Mouse (Mus musculus) stomach, embryonic 14.5 days (tissue): Measurements from ENCODE around the gene St3gal5. TPM values are rescaled to one million over a fixed set of nuclear protein-coding genes. Genes with fewer than 3 reads are reported as not detected.

Experiments used
- ATAC-seq: fragments of 200-750 bp; cut with Nextera tagmentation; 2 replicates; pipeline ENCODE4 v1.8.0; 2017; ENCODE audit warnings: low read depth, moderate TSS enrichment; ENCODE audit not compliant: insufficient number of reproducible peaks, insufficient read depth, low FRiP score
- H3K27ac ChIP-seq: fragments of 300-500 bp; sonication (generic); 2 replicates; pipeline ENCODE4 v1.5.1; 2014; ENCODE audit warnings: mild to moderate bottlenecking, low read length, moderate library complexity, mixed read lengths
- H3K27me3 ChIP-seq: fragments of 300-500 bp; sonication (generic); 2 replicates; pipeline ENCODE4 v1.6.1; 2014; ENCODE audit warnings: low read length, control low read depth, mixed read lengths; ENCODE audit not compliant: control insufficient read depth, insufficient read depth
- H3K36me3 ChIP-seq: fragments of 300-500 bp; sonication (generic); 2 replicates; pipeline ENCODE4 v1.6.1; 2014; ENCODE audit warnings: mild to moderate bottlenecking, control low read depth, low read length, moderate library complexity, mixed read lengths; ENCODE audit not compliant: control insufficient read depth, insufficient read depth
- H3K4me1 ChIP-seq: fragments of 300-500 bp; sonication (generic); 2 replicates; pipeline ENCODE4 v1.6.1; 2014; ENCODE audit warnings: low read length, control low read depth, mixed read lengths; ENCODE audit not compliant: control insufficient read depth, insufficient read depth
- H3K4me2 ChIP-seq: fragments of 300-500 bp; sonication (generic); replicated peaks from 2 replicates; pipeline ENCODE4 v1.6.1; 2014; ENCODE audit warnings: low read depth, low read length, control low read depth
- H3K4me3 ChIP-seq: fragments of 300-500 bp; sonication (generic); 2 replicates; pipeline ENCODE4 v1.5.1; 2014; ENCODE audit warnings: low read depth, low read length, control low read depth
- H3K9ac ChIP-seq: fragments of 300-500 bp; sonication (generic); replicated peaks from 2 replicates; pipeline ENCODE4 v1.6.1; 2014; ENCODE audit warnings: low read depth, mild to moderate bottlenecking, control low read depth, low read length, moderate library complexity, mixed read lengths
- H3K9me3 ChIP-seq: fragments of 300-500 bp; sonication (generic); 2 replicates; pipeline ENCODE4 v1.6.1; 2016; ENCODE audit warnings: low read depth, low read length, control low read depth; ENCODE audit not compliant: control insufficient read depth
- WGBS: fragments of 180-500 bp; shearing (Covaris S2); extraction: QIAGEN DNeasy Blood & Tissue Kit; methylation state at CpG from one replicate; pipeline ENCODE4 v1.1.7; 2014; 5-methylcytosine and 5-hydroxymethylcytosine counted together
- polyA plus RNA-seq: library from polyadenylated mRNA; unstranded; fragments of >200 nt; fragmentation: Nextera tagmentation; extraction: Ambion mirVana; gene quantifications from 2 replicates; pipeline ENCODE4 v1.2.1, GENCODE M21; 2014

The St3gal5 gene
- polyA plus RNA-seq, 1 experiment from 2014 or later: 27.0 TPM

DNA sequence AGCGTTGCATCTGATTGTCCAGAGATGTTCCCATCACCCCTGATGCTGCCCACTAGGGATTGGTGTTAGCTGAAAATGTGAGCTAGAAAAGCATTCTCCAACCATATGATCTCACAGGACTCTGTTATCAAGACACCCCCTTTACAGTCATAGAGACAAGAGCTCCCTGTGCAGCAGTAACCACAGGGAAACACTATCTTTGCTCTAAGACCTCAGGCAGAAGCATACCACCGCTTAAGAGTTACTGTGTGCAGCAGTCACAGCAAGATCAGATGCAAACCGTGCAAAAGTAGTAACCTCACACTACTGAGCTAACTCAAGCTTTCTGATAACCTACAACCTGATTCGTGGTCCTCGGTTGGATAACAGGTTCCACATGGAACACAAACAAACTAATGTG, 10.0 kb upstream of the St3gal5 start:
- 62% methylated on average over 5 of the region's 5 CpGs for WGBS
- 0 out of 2 replicates have a peak, but pooled peaks cover under 1% of the 10 kb centered on the region for H3K9me3 ChIP-seq
- no peak overlapping the region for H3K27ac ChIP-seq
- H3K27me3 ChIP-seq: no peaks in the 10 kb centered on the region
- no peak overlapping the region for H3K4me3 ChIP-seq
- no peaks in the 10 kb centered on the region for H3K4me1 ChIP-seq
- H3K9ac ChIP-seq: no peak overlapping the region
- H3K4me2 ChIP-seq: no peak overlapping the region
- H3K36me3 ChIP-seq: no peaks in the 10 kb centered on the region
- ATAC-seq: no peak

DNA sequence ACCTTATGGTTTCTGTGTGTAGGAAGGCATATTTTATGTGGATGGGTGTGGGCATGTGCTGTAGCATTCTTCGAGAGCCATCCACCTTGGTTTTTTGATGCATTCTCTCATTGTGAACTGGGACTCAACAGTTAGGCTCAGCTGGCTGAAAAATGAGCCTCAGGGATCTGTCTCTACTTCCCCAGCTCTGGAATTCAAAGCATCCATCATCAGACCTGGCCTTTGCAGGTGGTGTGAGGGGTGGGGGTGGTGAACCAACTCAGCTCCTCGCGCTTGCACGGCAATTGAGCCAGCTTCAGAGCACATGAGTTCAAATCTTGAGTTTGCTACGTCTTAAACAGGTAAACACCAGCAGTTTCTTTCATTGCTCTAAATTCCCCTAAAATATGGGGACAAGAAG, 7.5 kb upstream of the St3gal5 start:
- Histone ChIP-seq H3K27ac (no peak overlapping the region), H3K4me3 (no peak overlapping the region), H3K4me2 (no peak overlapping the region), H3K4me1 (0 out of 2 replicates have a peak, but pooled peaks cover 3% of the 10 kb centered on the region), H3K36me3 (no peaks in the 10 kb centered on the region), H3K9me3 (no peaks in the 10 kb centered on the region), H3K27me3 (no peaks in the 10 kb centered on the region), H3K9ac (no peak overlapping the region)
- WGBS: 52% methylated on average over 5 of the region's 5 CpGs
- no peak for ATAC-seq

DNA sequence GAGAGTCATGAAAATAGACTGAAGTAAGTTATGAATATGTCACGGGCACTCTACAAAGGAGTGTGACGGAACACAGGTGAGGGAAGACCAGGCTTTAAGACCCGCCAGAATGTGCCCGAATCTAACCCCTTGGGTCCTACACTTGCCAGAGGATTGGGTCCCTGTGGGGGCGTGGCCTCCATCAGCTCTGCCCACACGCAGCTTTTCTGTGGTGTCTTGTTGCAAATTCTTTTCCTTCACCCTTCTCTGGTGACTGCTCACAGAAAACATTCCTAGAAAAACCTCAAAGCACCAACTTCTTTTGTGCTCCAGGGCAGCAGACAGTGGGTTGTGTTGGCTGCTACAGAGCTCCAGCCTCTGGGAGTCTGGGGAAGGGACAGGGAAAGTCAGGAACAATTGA, 6.4 kb upstream of the St3gal5 start:
- Histone ChIP-seq H3K36me3 (no peaks in the 10 kb centered on the region), H3K4me1 (peaks cover 4% of the 10 kb centered on the region; the same call in 1 of the 2 replicates), H3K27me3 (no peaks in the 10 kb centered on the region), H3K27ac (no peak overlapping the region), H3K9me3 (no peaks in the 10 kb centered on the region), H3K4me3 (no peak overlapping the region), H3K4me2 (no peak overlapping the region), H3K9ac (no peak overlapping the region)
- 46% methylated on average over 6 of the region's 6 CpGs for WGBS
- ATAC-seq: no peak

DNA sequence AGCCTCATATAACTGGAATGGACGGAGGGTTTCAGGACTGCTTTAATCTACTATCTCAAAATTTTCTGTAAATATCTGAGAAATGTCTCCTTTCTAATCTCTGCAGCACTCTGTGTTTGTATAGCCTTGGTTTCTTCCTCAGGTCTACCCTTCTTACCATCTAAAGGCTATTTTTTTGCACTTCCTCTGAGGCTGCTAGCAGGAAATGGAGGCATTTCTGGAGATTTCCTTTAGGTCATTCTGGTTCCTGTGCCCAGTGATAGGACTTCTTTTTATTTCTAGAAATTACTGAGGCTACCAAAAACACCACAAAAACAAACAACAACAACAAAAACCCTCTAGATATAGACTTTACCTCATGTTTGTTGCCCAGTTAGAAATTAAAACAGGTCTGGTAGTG, 4.3 kb upstream of the St3gal5 start:
- 65% methylated on average over 1 of the region's 1 CpGs for WGBS
- H3K4me1 ChIP-seq: peaks cover 6% of the 10 kb centered on the region; the same call in 1 of the 2 replicates
- no peak for ATAC-seq
- no peak overlapping the region for H3K4me2 ChIP-seq
- H3K27ac ChIP-seq: no peak overlapping the region
- no peaks in the 10 kb centered on the region for H3K9me3 ChIP-seq
- H3K36me3 ChIP-seq: no peaks in the 10 kb centered on the region
- H3K9ac ChIP-seq: no peak overlapping the region
- no peak overlapping the region for H3K4me3 ChIP-seq
- no peaks in the 10 kb centered on the region for H3K27me3 ChIP-seq

DNA sequence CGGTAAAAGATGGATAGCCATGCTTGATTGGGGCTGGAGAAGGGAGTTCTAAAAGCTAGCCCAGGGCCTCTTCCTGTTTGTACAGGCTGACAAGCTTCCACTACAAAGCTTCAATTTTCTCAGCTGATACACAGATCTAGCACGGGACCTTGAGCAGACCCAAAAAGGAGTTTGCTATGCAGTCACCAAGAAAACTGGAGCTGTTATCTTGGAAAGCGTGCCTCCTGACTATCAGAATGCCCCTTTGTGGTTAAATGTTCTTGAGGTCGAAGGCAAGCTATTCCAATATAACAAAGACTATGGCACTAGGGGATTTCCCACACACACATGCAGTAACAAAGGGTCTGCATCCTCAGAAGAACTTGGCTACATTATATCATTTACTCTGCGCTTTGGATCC, 1.2 kb upstream of the St3gal5 start:
- H3K4me3 ChIP-seq: no peak overlapping the region
- WGBS: 48% methylated on average over 5 of the region's 5 CpGs
- H3K27ac ChIP-seq: peak overlapping the region; percentile 33; the same call in 1 of the 2 replicates
- no peaks in the 10 kb centered on the region for H3K27me3 ChIP-seq
- H3K4me2 ChIP-seq: no peak overlapping the region
- no peaks in the 10 kb centered on the region for H3K9me3 ChIP-seq
- H3K9ac ChIP-seq: no peak overlapping the region
- H3K4me1 ChIP-seq: peaks cover 22% of the 10 kb centered on the region; the same call in 1 of the 2 replicates
- no peak for ATAC-seq
- no peaks in the 10 kb centered on the region for H3K36me3 ChIP-seq

DNA sequence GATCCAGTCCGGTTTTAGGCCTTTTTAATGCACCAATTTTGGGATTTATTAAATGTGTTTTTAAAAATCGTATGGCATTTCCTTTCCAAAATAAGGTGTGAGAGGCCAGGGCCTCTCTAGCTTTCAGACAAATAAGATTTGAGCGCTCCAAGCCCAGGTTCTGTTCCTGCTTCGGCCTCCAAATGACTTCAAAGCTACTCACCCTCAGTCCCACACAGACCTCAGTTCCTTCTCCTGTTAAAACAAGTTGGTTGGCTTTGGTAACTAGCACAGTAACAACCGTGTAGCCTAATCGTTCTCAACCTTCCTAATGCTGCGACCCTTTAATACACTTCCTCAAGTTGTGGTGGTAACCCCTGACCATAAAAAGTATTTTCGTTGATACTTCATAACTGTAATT, 723 bp upstream of the St3gal5 start:
- WGBS: 51% methylated on average over 8 of the region's 8 CpGs
- peaks cover 22% of the 10 kb centered on the region; the same call in 1 of the 2 replicates for H3K4me1 ChIP-seq

DNA sequence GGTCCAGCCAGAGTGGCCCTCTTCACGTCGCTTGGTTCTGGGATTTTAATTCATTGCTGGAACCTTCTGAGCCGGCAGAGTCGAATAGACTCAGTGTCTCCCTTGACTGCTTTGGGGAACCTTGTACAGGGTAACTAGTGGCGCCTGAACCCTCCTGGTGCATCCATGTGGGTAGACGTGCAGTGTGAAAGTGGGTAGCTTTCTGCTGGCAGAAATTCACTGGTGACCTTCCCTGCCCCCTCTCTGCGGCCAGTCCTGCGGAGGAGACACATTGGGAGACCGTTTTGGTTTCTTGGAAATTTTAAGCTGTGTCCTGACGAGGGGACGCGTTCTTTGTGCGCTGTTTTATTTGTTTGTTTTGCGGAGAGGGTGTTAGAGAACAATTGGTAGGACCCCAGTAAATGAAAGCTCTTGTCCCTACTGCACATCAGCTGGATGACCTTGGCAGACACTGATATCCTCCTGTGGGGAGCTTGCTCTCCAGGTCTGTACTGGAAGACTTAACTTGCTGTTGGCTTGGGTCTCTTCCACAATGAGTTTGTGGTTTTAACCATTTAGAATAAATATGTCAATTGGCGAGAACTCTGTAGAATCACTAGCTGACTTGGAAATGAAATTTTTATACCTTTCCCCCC, 746 bp downstream of the St3gal5 start:
- no peaks in the 10 kb centered on the region for H3K27me3 ChIP-seq
- no peak for ATAC-seq
- WGBS: 4% methylated on average over 15 of the region's 15 CpGs

More for the DNA sequence above, 723 bp upstream of the St3gal5 start:
- H3K27me3 ChIP-seq: no peaks in the 10 kb centered on the region
- H3K9me3 ChIP-seq: no peaks in the 10 kb centered on the region
- no peaks in the 10 kb centered on the region for H3K36me3 ChIP-seq
- H3K9ac ChIP-seq: no peak overlapping the region
- ATAC-seq: no peak
- peak overlapping the region; percentile 98 for H3K4me2 ChIP-seq
- peak overlapping the region; percentile 79 for H3K4me3 ChIP-seq
- H3K27ac ChIP-seq: peak overlapping the region; percentile 33; the same call in 1 of the 2 replicates

DNA sequence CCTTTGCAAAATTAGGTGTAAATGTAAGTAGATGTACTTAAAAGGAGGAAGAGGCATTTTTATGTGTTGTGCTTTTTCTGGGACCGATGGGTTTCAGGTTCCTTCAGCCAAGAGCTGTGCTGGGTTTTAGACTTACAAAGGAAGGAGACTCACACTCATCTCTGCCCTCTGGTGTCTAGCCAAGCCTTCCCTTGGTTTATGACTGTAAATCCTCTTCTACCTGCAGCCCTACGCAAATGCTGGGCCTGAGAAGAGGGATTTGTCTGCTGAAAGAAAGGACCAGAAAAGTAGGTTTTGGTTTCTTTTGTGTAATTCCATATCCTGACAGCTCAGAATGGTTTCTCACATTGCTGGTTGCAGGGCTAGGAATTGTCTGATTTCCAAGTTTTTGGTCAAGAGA, 1.3 kb downstream of the St3gal5 start:
- Histone ChIP-seq H3K27me3 (no peaks in the 10 kb centered on the region), H3K4me1 (peaks cover 19% of the 10 kb centered on the region; the same call in 1 of the 2 replicates), H3K4me3 (peak overlapping the region; percentile 79), H3K9ac (peak overlapping the region; percentile 80; the same call in 1 of the 2 replicates), H3K4me2 (peak overlapping the region; percentile 98), H3K9me3 (no peaks in the 10 kb centered on the region), H3K36me3 (no peaks in the 10 kb centered on the region), H3K27ac (no peak overlapping the region)
- no peak for ATAC-seq
- WGBS: 20% methylated on average over 2 of the region's 2 CpGs

More for the DNA sequence above, 746 bp downstream of the St3gal5 start:
- Histone ChIP-seq H3K36me3 (no peaks in the 10 kb centered on the region), H3K9me3 (no peaks in the 10 kb centered on the region), H3K4me3 (peak overlapping the region; percentile 79), H3K4me1 (peaks cover 19% of the 10 kb centered on the region; the same call in 1 of the 2 replicates), H3K9ac (peak overlapping the region; percentile 80), H3K27ac (peak overlapping the region; percentile 59), H3K4me2 (peak overlapping the region; percentile 98)
